Mouse (Mus musculus): Measurements from ENCODE around the gene H2-K1.
A peak's percentile ranks its signal among the peaks of the same experiment; 100 is the strongest.

The H2-K1 gene

DNA sequence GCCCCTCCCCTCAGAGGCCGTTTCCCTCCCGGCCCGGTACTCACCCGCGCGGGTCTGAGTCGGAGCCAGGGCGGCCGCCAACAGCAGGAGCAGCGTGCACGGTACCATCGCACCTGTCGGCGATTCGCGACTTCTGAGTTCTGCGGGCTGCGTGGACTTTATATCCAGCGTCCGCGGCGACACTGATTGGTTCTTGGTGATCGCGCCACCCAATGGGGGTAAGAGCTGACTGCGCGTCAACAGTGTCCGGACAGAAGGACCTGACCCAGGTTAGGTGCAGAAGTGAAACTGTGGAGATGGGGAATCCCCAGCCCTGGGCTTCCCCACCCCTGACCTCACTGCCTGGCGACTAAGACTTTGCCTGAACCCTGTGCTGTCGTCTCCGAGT lies at the start of gene H2-K1:
Gene H2-K1 (minus strand): TSS at position 198 of the 388 bp plus-strand sequence.
- peak; percentile 55 to 65 for DNase-seq (ENCODE audit: low spot score in 2 of 2)

DNA sequence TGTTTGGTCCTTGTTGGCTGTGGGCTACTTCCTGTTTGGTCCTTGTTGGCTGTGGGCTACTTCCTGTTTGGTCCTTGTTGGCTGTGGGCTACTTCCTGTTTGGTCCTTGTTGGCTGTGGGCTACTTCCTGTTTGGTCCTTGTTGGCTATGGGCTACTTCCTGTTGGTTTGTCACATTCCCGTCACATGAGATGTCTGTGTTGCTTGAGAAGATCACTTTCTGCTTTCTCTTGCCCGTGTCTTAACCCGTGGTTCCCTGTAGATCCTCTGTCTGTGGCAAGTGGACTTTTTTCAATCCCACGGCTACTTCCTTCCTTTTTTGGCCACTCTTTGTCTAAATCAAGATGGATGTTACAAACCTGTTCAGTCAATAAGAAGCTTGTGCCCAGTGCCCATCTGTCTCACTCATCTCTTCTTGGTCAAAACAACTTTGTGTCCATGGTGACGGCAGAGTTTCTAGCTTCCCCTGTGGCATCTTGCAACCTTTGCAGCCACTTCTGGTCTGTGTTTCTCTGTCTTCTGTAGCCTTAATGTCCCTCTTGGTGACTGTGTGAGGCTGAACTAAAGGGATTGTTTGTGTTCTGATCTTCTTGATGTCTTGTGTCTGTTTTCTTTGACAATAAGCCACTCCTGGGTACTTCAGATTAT lies 47.4 kb upstream of the H2-K1 start:
- DNase-seq (ENCODE audit: low spot score in 2 of 2), result no peak

DNA sequence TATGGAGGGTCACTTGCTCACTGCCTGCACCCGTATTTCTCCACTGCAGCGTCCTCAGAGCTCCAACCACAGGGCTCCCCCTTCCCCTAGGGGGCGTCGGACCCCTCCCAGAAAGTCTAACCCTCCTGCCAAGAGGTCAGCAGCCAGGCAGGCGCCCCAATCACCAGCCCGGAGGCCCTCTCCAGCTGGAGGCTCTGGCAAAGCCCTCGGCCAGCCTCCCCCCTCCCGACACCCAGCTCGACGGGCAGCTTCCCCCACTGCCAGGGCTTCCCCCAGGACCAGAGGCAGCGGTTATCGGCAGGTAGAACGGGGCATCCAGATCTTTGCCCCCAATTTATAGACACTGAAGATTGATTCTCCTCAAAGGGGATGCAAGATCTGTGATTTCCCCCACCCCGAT lies 45.8 kb upstream of the H2-K1 start:
- DNase-seq (ENCODE audit: low spot score in 2 of 2), result no peak

DNA sequence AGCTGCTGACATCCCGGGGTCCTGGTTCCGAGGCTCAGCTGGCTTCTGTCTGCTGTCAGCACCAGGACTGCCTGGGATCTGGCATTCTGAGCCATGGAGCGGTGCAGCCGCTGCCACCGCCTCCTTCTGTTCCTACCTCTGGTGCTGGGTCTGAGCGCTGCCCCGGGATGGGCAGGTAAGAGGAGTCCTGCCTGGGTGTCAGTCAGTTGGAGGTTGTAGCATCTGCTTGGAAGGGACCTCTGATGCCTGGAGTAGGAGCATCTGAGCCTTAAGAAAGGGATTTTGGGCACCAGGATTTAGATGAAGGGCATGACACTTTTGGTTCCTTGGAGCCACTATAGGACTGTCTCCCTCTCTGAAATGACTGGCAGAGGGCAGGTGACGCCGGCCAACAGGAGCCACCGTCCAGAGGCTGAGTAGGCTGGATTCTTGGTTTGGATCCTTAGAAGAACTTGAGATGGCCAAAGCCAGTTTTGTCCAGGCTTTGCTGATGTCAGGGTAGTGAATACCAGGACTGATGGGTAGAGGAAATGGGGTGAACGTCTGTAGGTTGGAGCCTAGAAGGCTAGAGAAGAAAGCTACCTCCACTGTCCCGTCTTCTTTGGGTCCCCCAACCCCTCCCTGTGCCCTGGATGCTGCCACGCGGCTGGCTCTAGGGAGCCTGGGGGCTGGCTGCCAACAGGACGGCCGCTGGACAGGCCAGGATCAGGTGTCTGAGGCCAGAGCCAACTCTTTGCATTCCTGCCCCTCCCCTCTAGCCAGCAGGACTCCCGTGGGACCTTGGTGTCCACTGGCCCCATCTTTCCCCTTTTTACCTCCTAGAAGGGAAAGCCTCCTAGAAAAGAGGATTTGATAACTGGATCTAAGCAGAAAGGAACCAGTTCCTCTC lies 39.7 kb upstream of the H2-K1 start:
- peak in 1 of 2 experiments; percentile 37 for DNase-seq (ENCODE audit: low spot score in 2 of 2)

DNA sequence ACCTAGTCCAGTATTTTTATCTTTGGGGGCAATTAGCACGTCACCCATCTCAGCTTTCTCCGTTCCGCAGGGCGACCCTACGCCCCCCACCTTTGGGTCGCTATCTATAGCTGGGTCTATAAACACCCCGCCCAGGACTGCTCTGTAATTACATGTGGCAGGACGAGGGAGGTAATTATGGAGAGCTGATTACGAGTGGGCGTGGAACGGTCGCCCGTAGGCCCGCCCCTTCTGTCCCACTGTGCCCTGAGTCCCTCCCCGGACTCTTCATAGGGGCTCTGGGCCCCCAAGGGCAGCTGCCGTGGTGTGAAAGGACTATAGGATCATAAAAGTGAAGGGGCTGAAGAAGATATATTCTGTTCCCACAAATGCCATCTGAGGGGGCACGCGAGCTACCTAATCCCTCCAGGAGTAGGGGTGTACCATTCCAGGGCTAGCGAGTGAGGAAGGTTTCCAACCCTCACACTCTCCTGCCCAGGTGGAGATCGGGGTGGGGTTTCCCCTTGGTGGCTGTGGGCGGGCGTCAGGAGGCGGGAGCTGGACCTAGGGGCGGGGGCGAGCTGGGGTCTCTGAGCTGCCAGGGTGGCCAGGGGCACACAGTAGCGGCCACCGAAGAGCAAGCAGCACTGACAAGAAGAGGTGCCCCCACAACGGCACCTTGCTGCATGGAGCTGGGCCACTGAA lies 38.9 kb upstream of the H2-K1 start, which contains the start of gene Col11a2:
Gene Col11a2 (plus strand): TSS at position 560 of the 684 bp plus-strand sequence.
- DNase-seq (ENCODE audit: low spot score in 2 of 2), result peak in 1 of 2 experiments; percentile 33

DNA sequence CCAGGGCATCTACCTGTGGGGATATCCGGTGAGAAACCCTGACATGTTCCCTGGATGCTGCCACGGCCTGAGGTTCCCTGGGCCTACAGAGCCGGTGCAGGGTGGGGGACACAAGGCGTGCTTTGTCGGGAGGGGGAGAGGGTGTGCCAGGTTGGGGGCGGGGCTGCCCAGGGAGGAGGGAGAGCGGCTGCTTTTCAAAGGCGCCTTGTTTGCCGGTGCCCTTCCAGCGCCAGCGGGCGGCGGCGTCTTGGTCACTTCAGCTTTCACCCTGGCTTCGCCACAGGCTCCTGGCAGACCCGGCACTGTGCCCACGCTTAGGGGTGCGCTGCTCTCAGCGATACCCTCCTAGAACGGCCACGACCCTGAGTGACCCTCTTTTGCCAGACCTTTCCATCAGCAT lies 38.3 kb upstream of the H2-K1 start:
- DNase-seq (ENCODE audit: low spot score in 2 of 2), result peak; percentile 62 to 63

DNA sequence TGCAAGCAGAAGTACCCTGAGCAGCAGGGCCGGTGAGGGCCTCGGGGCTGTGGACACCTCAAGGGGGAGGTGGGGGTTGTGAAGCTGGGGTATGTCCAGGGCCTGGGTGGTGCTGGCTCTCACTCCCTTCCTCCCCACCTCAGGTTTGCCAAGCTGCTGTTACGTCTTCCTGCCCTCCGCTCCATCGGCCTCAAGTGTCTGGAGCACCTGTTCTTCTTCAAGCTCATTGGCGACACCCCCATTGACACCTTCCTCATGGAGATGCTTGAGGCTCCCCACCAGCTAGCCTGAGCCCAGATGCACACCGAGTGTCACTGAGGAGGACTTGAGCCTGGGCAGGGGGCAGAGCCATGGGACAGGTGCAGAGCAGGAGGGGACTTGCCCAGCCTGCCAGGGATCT lies 37.1 kb upstream of the H2-K1 start:
- no peak for DNase-seq (ENCODE audit: low spot score in 2 of 2)

DNA sequence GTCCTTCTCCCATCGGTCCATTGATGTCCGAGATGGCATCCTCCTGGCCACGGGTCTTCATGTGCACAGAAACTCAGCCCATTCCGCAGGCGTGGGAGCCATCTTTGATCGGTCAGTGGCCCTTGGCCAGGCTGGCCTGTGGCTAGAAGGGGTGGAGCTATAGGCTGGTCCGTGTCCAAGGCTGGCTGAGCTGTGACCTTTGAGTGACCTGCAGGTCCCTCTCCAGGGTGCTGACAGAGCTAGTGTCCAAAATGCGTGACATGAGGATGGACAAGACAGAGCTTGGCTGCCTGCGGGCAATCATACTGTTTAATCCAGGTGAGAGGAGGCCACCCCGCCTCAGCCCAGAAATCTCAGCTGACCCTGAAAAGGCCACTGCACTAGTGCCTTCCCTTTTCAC lies 36.5 kb upstream of the H2-K1 start:
- DNase-seq (ENCODE audit: low spot score in 2 of 2), result peak in 1 of 2 experiments; percentile 38

DNA sequence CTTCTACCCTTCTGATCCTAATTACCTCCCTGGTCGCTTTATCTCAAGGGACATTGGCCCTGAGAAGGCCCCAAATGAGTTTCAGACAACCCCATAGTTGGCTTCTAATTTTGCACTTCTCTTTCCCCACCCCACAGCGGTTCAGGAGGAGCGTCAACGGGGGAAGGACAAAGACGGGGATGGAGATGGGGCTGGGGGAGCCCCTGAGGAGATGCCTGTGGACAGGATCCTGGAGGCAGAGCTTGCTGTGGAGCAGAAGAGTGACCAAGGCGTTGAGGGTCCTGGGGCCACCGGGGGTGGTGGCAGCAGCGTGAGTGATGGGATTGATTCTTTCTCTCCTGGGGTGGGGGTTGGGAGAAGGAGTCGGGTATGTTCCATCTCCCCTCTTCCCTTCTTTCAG lies 35.4 kb upstream of the H2-K1 start:
- DNase-seq (ENCODE audit: low spot score in 2 of 2), result no peak

DNA sequence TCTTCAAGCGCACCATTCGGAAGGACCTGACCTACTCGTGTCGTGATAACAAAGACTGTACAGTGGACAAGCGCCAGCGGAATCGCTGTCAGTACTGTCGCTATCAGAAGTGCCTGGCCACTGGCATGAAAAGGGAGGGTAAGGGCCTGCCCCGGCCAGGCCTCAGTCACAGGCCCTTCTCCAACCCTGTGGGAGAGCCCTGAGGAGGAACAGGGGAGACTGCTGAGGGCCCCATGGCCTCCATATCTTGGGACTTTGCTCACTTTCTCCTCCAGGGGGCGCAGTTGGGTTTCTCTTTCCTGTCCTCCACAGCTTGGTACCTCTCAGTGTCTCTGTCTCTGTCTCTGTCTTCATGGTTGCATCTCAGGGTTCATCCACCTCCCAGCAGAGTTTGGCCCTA lies 33.9 kb upstream of the H2-K1 start:
- DNase-seq (ENCODE audit: low spot score in 2 of 2), result peak; percentile 49 to 54

DNA sequence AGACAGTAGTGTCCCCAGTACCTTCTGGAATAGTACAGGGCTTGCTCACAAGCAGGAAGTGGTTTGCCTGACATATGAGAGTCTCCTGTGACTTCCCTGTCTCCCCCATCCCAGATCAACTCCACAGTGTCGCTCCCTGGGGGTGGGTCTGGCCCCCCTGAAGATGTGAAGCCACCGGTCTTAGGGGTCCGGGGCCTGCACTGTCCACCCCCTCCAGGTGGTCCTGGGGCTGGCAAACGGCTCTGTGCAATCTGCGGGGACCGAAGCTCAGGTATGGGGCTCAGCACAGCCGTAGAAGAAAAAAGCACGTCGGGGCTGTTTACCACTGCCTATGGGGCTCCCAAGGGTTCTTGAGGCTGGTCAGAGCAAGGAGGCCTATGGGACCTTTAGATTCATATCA lies 33.3 kb upstream of the H2-K1 start:
- DNase-seq (ENCODE audit: low spot score in 2 of 2), result peak in 1 of 2 experiments; percentile 31

DNA sequence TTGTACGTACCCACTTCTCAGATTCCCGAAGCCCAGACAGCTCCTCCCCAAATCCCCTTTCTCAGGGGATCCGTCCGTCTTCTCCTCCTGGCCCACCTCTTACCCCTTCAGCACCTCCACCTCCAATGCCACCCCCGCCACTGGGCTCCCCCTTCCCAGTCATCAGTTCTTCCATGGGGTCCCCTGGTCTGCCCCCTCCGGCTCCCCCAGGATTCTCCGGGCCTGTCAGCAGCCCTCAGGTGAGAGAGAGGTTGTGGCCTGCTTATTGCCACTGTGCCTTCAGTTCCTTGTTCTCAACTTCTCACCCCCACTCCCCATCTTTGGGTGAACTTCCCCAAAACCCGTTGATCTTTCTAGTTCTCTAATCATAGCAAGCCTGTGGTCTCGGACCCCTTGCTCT lies 32.7 kb upstream of the H2-K1 start:
- peak; percentile 49 to 51 for DNase-seq (ENCODE audit: low spot score in 2 of 2)

DNA sequence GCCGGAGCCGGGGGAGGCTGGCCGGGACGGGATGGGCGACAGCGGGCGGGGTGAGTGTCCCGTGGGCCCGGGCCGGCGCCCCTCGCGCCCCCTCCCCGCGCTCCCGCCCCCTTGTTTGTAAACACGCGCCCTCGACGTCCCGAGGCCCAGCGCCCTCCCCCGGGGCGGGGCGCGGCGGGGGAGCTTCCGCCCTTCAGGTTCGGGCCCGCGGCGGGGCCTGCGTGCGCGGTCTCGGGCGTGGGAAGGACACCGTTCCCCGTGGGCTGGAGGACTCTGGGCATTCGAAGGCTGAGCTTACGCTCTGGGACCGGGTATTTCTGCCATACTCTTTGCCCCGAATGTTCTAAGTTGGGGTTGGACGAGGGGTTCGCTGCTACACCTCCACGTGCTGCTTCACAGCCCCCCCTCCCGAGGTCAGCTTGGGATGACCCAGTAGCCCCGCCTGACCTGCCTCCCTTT lies 32.1 kb upstream of the H2-K1 start:
- peak in 1 of 2 experiments; percentile 57 for DNase-seq (ENCODE audit: low spot score in 2 of 2)

DNA sequence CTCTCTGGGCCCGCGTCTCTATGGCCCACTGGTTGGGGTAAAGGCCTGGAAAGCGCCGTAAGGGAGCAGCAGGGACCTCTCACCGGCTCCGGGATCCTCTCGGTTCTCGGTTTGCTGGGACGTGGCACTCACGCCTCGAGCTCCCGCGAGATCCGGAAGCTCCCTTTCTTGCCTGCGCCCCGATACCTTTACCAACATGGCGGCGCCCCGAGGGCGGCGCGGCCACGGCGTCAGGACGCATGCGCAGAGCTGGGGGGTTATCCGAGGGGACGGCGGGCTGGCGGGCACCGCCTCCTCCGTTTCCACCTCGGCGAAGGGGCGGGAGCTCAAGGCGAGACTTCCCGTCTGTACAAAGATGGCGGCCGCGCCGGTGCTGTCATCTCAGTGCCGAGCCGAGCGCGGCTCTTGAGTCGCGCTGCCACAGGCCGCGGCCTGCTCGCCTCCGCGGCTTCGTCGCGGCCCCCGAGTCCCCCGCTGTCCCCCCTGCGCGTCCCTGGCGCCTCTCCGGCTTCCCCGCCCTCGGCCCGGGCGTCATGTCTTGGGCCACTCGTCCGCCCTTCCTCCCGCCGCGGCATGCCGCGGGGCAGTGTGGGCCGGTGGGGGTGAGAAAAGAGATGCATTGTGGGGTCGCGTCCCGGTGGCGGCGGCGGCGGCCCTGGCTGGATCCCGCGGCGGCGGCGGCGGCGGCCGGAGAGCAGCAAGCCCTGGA lies 31.5 kb upstream of the H2-K1 start, which contains the start of the genes Slc39a7 and Rxrb:
Gene Slc39a7 (minus strand): TSS at position 218 of the 709 bp plus-strand sequence.
Gene Rxrb (plus strand): TSS at position 348 of the 709 bp plus-strand sequence.
- DNase-seq (ENCODE audit: low spot score in 2 of 2), result peak; percentile 96 to 99

DNA sequence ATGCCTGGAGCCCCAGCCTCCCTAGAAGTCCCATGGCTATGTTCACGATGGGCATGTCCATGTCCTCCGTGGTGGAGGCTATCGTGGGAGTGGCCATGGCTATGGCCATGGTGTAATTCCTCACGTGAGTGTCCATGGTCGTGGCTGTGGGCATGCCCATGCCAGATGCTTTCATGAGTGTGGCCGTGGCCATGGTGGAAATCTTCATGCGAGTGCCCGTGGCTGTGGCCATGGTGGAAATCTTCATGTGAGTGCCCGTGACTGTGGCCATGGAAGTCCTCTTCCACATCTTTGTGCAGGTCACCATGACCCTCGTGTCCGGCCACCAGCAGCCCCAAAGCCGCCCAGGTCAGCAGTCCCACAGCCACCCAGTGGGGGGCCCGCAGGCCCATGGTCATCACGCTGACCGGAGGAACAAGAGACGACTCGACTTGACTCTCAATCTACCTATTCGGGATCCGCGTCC lies 30.7 kb upstream of the H2-K1 start:
- peak; percentile 50 to 68 for DNase-seq (ENCODE audit: low spot score in 2 of 2)

DNA sequence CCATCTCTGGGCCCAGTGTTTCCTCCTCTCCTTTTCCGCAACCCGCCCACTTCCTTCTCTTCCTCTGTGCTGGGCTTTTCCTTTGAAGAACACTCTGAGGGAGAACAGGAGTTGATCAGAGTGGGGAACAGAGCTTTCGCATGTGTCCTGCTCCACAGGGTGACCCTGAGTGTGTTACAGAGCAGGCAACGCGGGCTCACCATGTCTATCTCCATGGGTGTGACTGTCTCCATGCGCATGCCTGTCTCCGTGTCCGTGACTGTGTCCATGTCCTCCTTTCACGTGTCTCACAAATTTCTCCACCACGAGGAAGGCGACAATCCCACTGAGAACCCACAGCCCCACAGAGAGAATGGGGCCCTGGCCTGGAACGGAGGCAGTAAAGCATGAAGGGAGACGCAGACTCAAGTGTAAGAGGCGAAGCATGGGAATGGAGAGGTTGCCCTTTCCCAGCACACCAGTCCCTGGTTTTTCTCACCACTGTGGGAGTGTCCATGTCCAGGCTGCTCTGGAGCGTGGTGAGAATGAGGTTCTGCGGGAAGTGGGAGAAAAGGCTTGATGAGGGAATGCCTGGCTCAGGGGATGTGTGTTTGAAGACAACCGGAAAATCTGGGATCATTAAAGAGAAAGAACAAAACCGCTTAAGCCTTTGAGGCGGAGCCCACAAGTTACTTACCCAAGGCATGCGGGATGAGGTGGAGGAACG lies 29.9 kb upstream of the H2-K1 start:
- DNase-seq (ENCODE audit: low spot score in 2 of 2), result no peak

DNA sequence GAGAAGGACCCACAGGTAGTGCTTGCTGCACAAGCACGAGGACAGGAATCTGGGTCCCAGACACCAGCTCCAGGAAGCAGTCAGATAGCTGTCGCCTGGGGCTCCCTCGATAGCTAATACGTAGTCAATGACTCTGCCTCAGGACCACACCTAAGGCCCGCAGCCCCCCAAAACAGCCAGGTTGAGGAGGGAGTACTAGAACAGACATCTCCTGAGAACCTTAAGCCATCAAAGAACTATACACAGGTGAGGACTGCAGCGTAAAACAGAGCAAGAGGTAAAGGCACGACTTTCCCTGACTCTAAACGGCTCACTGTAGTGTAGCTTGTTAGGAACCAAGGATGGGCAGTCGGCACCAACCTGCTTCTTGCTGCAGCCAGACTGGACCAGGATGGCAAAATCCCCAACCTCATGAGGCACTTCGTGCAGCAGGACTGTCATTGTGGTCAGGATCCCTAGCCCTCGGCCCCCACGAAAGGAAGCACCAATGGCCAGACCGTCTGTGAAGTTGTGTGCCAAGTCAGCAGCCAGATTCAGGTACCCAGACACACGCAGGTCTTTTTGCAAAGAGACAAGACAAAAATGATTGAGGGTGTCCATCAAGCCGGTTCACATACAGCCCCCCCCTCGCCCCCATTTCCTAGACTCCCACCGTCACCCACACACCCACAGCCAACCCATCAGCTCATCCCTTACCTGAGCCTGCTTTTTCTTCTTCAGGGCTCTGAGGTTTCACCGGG lies 29.2 kb upstream of the H2-K1 start:
- no peak for DNase-seq (ENCODE audit: low spot score in 2 of 2)

DNA sequence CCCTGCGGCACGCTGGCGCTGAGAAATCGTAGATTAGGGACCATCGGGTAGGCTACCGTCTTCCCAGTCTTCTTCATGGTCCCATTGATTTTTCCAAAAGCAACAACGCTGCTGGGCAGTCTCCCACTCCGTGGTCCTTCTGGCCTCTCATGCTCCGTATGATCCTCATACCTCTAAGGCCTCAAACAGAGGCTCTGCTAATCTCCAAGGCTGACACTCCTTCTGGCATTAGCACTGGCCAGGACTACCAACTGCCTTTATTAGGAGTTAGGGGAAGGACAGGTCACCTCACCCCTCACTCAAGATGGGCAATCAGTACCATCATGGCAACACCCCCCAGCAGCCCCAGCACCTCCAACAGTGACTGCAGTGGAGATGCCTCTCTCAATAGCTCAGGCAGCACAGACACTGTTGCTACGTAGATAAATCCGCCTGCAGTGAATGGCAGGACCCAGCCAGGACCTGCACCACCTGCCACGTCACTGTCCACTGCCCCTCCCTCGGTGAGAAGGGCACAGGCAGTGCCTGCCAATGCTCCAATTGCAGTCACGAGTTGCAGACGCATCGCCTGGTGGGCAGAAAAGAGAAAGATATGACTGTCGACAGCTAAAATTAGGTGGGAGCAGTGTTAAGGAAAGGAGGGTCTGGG lies 28.5 kb upstream of the H2-K1 start:
- peak in 1 of 2 experiments; percentile 31 for DNase-seq (ENCODE audit: low spot score in 2 of 2)

DNA sequence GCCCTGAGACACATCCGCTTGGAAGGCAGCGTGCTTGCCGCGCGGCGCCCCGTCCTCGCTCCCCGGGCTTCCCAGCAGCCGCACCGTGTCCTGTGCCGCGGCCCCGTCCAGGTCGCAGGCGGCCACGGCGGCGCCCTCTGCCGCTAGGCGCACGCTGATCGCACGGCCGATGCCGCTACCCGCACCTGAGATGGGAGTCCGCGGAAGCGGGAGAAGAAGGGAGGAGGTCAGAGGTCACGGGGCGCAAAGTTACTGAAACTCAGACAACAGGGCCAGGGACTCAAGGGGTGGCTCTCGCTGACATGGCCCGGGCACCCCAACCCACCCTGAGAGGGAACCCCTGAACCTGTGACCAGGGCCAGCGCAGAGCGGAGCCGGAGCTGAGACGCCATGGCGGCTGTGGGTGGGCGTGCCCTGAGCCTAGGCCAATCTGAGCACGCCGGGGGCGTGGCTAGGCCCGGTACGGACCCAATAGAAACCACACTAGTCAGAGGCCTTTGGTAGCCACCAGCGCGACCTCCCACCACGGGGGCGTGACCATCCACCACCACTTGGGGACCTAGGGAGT lies 27.6 kb upstream of the H2-K1 start, which contains the start of gene H2-Ke6:
Gene H2-Ke6 (minus strand): TSS at position 405 of the 568 bp plus-strand sequence.
- DNase-seq (ENCODE audit: low spot score in 2 of 2), result peak; percentile 92
